Mouse (Mus musculus): ENCODE results near the gene Spsb1. TPM values are rescaled to one million over a fixed set of nuclear protein-coding genes. Genes with fewer than 3 reads are reported as not detected.
A peak's percentile ranks its signal among the peaks of the same experiment; 100 is the strongest.

Spsb1 gene
- polyA plus RNA-seq, 1 experiment from 2014 or later, result 26.9 TPM

DNA sequence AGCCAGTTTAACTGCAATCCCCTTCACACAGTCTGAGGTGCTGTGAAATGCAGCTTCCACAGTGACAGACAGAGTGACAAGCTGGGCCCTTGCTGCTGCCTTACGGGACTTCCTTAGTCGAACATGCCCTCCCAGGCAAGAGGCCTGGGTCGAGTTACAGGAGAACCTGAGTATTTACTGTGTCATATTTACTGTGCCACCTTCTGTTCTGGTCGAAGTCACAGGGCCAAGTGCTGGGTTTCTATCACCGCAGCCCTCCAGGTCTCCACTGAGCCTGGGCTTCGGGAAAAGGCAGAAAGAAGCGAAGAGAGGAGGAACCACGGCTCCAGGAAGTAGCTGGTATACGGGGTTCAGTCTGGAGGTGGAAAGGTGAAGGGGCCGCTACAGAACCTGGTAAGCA, 43.2 kb upstream of the Spsb1 start:
- Histone ChIP-seq H3K9ac (ENCODE audit: low read length) (no peak overlapping the region), H3K36me3 (ENCODE audit: control insufficient read depth, insufficient read depth, low read length) (no peaks in the 10 kb centered on the region), H3K9me3 (ENCODE audit: control insufficient read depth, low read length) (no peaks in the 10 kb centered on the region), H3K27ac (ENCODE audit: low read depth, low read length) (no peak overlapping the region), H3K27me3 (ENCODE audit: control insufficient read depth, insufficient read depth, low read length) (no peaks in the 10 kb centered on the region), H3K4me1 (ENCODE audit: control insufficient read depth, insufficient read depth, low read length) (no peaks in the 10 kb centered on the region), H3K4me2 (ENCODE audit: low read depth) (no peak overlapping the region), H3K4me3 (ENCODE audit: low read depth, low read length) (no peak overlapping the region)
- WGBS, result 74% methylated on average over 10 of the region's 10 CpGs
- DNase-seq (ENCODE audit: low spot score) (no peak), ATAC-seq (ENCODE audit: insufficient read depth, low FRiP score, low TSS enrichment) (no peak)

- Histone ChIP-seq H3K27ac (ENCODE audit: low read depth, low read length) (no peak overlapping the region), H3K27me3 (ENCODE audit: control insufficient read depth, insufficient read depth, low read length) (no peaks in the 10 kb centered on the region), H3K4me3 (ENCODE audit: low read depth, low read length) (no peak overlapping the region), H3K9me3 (ENCODE audit: control insufficient read depth, low read length) (no peaks in the 10 kb centered on the region), H3K4me2 (ENCODE audit: low read depth) (no peak overlapping the region), H3K36me3 (ENCODE audit: control insufficient read depth, insufficient read depth, low read length) (no peaks in the 10 kb centered on the region), H3K4me1 (ENCODE audit: control insufficient read depth, insufficient read depth, low read length) (no peaks in the 10 kb centered on the region), H3K9ac (ENCODE audit: low read length) (no peak overlapping the region)
- WGBS, result 87% methylated on average over 7 of the region's 7 CpGs
- no peak for DNase-seq (ENCODE audit: low spot score)
- ATAC-seq (ENCODE audit: insufficient read depth, low FRiP score, low TSS enrichment), result no peak
These were observed 41.6 kb upstream of the Spsb1 start for GRCm38 (mm10) chr4:149996440-149996839.

DNA sequence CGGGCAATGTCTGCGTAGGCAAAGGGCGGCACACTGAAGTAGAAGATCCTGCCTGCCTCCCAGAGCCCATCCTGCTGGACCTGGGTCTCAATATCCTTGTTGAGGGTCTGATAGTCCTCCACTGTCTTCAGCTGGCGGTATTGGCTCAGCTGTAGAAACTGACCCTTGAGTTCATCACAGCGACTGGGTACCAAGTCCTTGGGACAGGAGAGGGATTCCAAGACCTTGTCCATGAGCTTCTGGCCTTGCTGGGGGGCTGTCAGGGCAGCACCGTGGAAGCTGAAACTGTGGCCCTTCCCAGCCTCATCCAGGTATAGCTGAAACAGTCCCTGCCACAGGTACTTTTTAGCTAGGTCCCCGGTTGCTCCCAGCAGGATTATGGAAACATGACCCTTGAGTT, 41.1 kb upstream of the Spsb1 start:
- Histone ChIP-seq H3K27me3 (ENCODE audit: control insufficient read depth, insufficient read depth, low read length) (no peaks in the 10 kb centered on the region), H3K4me1 (ENCODE audit: control insufficient read depth, insufficient read depth, low read length) (peaks cover 5% of the 10 kb centered on the region), H3K4me2 (ENCODE audit: low read depth) (no peak overlapping the region), H3K4me3 (ENCODE audit: low read depth, low read length) (no peak overlapping the region), H3K27ac (ENCODE audit: low read depth, low read length) (no peak overlapping the region), H3K9ac (ENCODE audit: low read length) (no peak overlapping the region), H3K36me3 (ENCODE audit: control insufficient read depth, insufficient read depth, low read length) (no peaks in the 10 kb centered on the region), H3K9me3 (ENCODE audit: control insufficient read depth, low read length) (no peaks in the 10 kb centered on the region)
- 90% methylated on average over 7 of the region's 7 CpGs for WGBS
- ATAC-seq (ENCODE audit: insufficient read depth, low FRiP score, low TSS enrichment), result no peak
- no peak for DNase-seq (ENCODE audit: low spot score)

DNA sequence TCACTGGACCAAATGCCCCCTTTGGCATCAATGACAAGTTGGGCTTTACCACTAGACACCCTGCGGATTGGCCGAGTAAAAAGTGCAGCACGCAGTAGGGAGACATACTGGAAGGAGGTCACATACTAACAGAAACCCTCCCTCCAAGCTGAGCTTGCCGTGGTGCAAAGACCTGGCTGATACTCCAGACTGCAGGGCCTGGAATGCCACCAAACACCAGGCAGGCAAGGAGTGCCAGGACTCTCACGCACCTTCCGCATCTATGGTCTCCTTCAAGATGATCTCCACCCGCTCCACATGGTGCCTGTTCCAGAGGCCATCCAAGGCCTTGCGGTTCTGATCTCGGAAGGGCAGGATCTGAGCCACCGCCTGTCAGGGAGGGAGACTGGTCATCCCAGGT, 39.4 kb upstream of the Spsb1 start:
- H3K27me3 ChIP-seq (ENCODE audit: control insufficient read depth, insufficient read depth, low read length), result no peaks in the 10 kb centered on the region
- no peak overlapping the region for H3K9ac ChIP-seq (ENCODE audit: low read length)
- 91% methylated on average over 10 of the region's 10 CpGs for WGBS
- H3K9me3 ChIP-seq (ENCODE audit: control insufficient read depth, low read length), result no peaks in the 10 kb centered on the region
- no peak overlapping the region for H3K4me2 ChIP-seq (ENCODE audit: low read depth)
- no peak for DNase-seq (ENCODE audit: low spot score)
- peaks cover 13% of the 10 kb centered on the region for H3K4me1 ChIP-seq (ENCODE audit: control insufficient read depth, insufficient read depth, low read length)
- H3K4me3 ChIP-seq (ENCODE audit: low read depth, low read length), result no peak overlapping the region
- no peak overlapping the region for H3K27ac ChIP-seq (ENCODE audit: low read depth, low read length)
- H3K36me3 ChIP-seq (ENCODE audit: control insufficient read depth, insufficient read depth, low read length), result no peaks in the 10 kb centered on the region
- no peak for ATAC-seq (ENCODE audit: insufficient read depth, low FRiP score, low TSS enrichment)

- WGBS, result 94% methylated on average over 8 of the region's 8 CpGs
- no peak overlapping the region for H3K4me2 ChIP-seq (ENCODE audit: low read depth)
- H3K4me3 ChIP-seq (ENCODE audit: low read depth, low read length), result no peak overlapping the region
- no peak overlapping the region for H3K27ac ChIP-seq (ENCODE audit: low read depth, low read length)
- no peaks in the 10 kb centered on the region for H3K36me3 ChIP-seq (ENCODE audit: control insufficient read depth, insufficient read depth, low read length)
- no peak overlapping the region for H3K9ac ChIP-seq (ENCODE audit: low read length)
- H3K4me1 ChIP-seq (ENCODE audit: control insufficient read depth, insufficient read depth, low read length), result peaks cover 17% of the 10 kb centered on the region
- H3K27me3 ChIP-seq (ENCODE audit: control insufficient read depth, insufficient read depth, low read length), result no peaks in the 10 kb centered on the region
- ATAC-seq (ENCODE audit: insufficient read depth, low FRiP score, low TSS enrichment), result no peak
- no peak for DNase-seq (ENCODE audit: low spot score)
- H3K9me3 ChIP-seq (ENCODE audit: control insufficient read depth, low read length), result no peaks in the 10 kb centered on the region
These were observed 37.8 kb upstream of the Spsb1 start for GRCm38 (mm10) chr4:149992670-149993032.

- Histone ChIP-seq H3K4me1 (ENCODE audit: control insufficient read depth, insufficient read depth, low read length) (peaks cover 17% of the 10 kb centered on the region), H3K9me3 (ENCODE audit: control insufficient read depth, low read length) (no peaks in the 10 kb centered on the region), H3K4me2 (ENCODE audit: low read depth) (no peak overlapping the region), H3K4me3 (ENCODE audit: low read depth, low read length) (no peak overlapping the region), H3K27me3 (ENCODE audit: control insufficient read depth, insufficient read depth, low read length) (no peaks in the 10 kb centered on the region), H3K9ac (ENCODE audit: low read length) (no peak overlapping the region), H3K27ac (ENCODE audit: low read depth, low read length) (no peak overlapping the region), H3K36me3 (ENCODE audit: control insufficient read depth, insufficient read depth, low read length) (no peaks in the 10 kb centered on the region)
- ATAC-seq (ENCODE audit: insufficient read depth, low FRiP score, low TSS enrichment), result no peak
- no peak for DNase-seq (ENCODE audit: low spot score)
- WGBS, result 80% methylated on average over 13 of the region's 13 CpGs
These were observed 37.2 kb upstream of the Spsb1 start for GRCm38 (mm10) chr4:149991755-149992669.

DNA sequence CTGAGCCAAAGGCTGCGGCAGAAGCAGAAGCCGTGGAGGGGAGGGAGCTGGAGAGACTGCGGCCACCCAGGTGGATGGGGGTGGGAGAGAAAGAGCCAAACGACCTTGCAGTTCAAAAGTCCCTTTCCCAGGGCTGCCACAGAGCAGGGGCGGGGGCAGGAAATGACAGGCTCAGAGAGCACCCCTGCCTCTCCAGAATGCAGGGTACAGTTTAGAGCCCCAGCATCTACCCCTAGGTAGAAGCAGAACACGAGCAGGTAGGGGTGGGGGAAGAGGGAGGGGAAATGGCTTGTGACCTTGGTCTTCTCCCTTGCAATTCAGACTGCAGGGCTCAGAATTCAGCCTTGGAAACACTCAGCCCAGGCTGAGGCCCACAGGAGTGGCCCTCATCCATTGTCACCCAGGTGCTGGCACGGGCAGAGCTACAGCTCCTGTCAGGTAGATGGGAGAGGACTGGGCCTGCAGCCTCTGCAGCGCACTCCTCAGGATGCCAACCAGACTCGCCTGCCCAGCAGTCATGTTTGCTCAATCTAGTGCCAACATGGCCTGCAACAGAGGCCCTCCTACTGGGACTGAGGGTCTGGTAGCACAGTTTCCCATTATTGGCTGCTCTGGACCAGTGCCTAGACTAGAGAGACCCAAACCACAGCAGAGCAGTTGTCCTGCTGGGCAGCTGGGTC, 36.3 kb upstream of the Spsb1 start:
- H3K4me3 ChIP-seq (ENCODE audit: low read depth, low read length), result no peak overlapping the region
- H3K36me3 ChIP-seq (ENCODE audit: control insufficient read depth, insufficient read depth, low read length), result no peaks in the 10 kb centered on the region
- H3K9ac ChIP-seq (ENCODE audit: low read length), result peak overlapping the region; percentile 35
- H3K27me3 ChIP-seq (ENCODE audit: control insufficient read depth, insufficient read depth, low read length), result no peaks in the 10 kb centered on the region
- H3K4me1 ChIP-seq (ENCODE audit: control insufficient read depth, insufficient read depth, low read length), result peaks cover 17% of the 10 kb centered on the region
- H3K4me2 ChIP-seq (ENCODE audit: low read depth), result no peak overlapping the region
- ATAC-seq (ENCODE audit: insufficient read depth, low FRiP score, low TSS enrichment) (no peak), DNase-seq (ENCODE audit: low spot score) (no peak)
- H3K9me3 ChIP-seq (ENCODE audit: control insufficient read depth, low read length), result no peaks in the 10 kb centered on the region
- WGBS, result 30% methylated on average over 9 of the region's 9 CpGs
- no peak overlapping the region for H3K27ac ChIP-seq (ENCODE audit: low read depth, low read length)

DNA sequence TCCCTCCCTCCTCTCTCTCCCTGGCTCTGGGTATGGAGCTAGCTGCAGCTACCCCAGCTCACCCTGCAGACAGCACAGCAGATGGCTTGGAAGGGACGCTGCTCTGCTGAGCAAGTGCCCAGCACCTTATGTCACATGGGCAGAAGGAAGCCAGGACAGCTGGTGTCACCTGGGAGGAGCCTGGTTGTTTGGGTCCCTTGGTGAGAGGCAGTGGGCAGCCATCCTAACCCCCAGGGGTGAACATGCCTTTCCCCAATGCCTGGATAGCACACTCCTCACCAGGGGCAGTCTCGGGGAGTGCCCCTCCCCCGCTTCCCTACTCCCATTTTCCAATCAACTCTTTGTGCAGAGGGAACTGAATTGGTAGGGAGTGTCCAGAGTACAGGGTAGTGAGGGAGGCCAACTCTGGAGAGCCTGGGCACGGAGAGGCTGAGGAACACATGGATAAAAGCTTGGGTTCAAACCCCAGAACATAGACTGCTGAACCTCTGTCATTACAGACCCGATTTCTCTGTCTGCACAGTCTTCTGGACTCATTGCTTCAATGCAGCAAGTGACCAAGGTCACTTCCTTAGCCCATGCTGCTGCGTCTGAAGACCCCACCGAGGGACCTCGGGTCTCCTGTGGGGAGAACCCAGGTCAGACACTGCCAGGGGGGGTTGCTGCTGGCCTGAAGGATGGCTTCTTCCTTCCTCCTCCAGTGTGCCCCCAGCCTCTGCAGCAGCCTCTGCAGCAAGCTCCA, 35.5 kb upstream of the Spsb1 start:
- no peak overlapping the region for H3K4me3 ChIP-seq (ENCODE audit: low read depth, low read length)
- 10% methylated on average over 8 of the region's 8 CpGs for WGBS

More for the DNA sequence above, 35.5 kb upstream of the Spsb1 start:
- ATAC-seq (ENCODE audit: insufficient read depth, low FRiP score, low TSS enrichment) (peak; percentile 51), DNase-seq (ENCODE audit: low spot score) (peak; percentile 62)
- Histone ChIP-seq H3K9me3 (ENCODE audit: control insufficient read depth, low read length) (no peaks in the 10 kb centered on the region), H3K36me3 (ENCODE audit: control insufficient read depth, insufficient read depth, low read length) (no peaks in the 10 kb centered on the region), H3K9ac (ENCODE audit: low read length) (peak overlapping the region; percentile 35), H3K4me1 (ENCODE audit: control insufficient read depth, insufficient read depth, low read length) (peaks cover 17% of the 10 kb centered on the region), H3K27me3 (ENCODE audit: control insufficient read depth, insufficient read depth, low read length) (no peaks in the 10 kb centered on the region), H3K27ac (ENCODE audit: low read depth, low read length) (no peak overlapping the region), H3K4me2 (ENCODE audit: low read depth) (no peak overlapping the region)
